Mouse (Mus musculus) c-Kit-positive CD71-negative TER-119-negative erythroid progenitor cells, embryonic 14.5 days (primary cell): ENCODE results near the gene Scnn1g.

ENCODE experiments used
- DNase-seq: peaks from one replicate; pipeline ENCODE4 v3.0.0-alpha.2; 2013; ENCODE audit warnings: low read depth

Scnn1g gene

GRCm38 (mm10) chr7:121778980-121779379 lies 44.7 kb downstream of the Scnn1g start:
- DNase-seq: no peak

- DNase-seq: no peak
Observed at GRCm38 (mm10) chr7:121779409-121779808, 45.1 kb downstream of the Scnn1g start.

GRCm38 (mm10) chr7:121782188-121782909 lies 48.1 kb downstream of the Scnn1g start:
- DNase-seq: no peak

- DNase-seq: no peak
Observed at GRCm38 (mm10) chr7:121785651-121786228, 51.5 kb downstream of the Scnn1g start.

GRCm38 (mm10) chr7:121797781-121798180 lies 63.5 kb downstream of the Scnn1g start:
- DNase-seq: no peak

GRCm38 (mm10) chr7:121802471-121802870 lies 68.2 kb downstream of the Scnn1g start:
- DNase-seq: no peak

GRCm38 (mm10) chr7:121803011-121803410 lies 68.7 kb downstream of the Scnn1g start:
- no peak for DNase-seq

GRCm38 (mm10) chr7:121805811-121806496 lies 71.7 kb downstream of the Scnn1g start:
- no peak for DNase-seq

- no peak for DNase-seq
Observed at GRCm38 (mm10) chr7:121807726-121808580, 73.7 kb downstream of the Scnn1g start.
